Mouse (Mus musculus) testis, adult 2 months (tissue): ENCODE measurements around the gene Ptpra.

ENCODE experiments used
- CTCF ChIP-seq: fragments of 200-500 bp; IDR thresholded peaks from 2 replicates; pipeline ENCODE4 v1.5.1; 2012; ENCODE audit warnings: low read depth, mild to moderate bottlenecking, inconsistent platforms, low read length, moderate library complexity; ENCODE audit not compliant: control insufficient read depth, insufficient read depth, insufficient replicate concordance
- POLR2A ChIP-seq: fragments of 200-500 bp; IDR thresholded peaks from 2 replicates; pipeline ENCODE4 v1.6.1; 2012; ENCODE audit warnings: low read depth, mild to moderate bottlenecking, inconsistent platforms, low read length, moderate library complexity; ENCODE audit not compliant: control insufficient read depth

DNA sequence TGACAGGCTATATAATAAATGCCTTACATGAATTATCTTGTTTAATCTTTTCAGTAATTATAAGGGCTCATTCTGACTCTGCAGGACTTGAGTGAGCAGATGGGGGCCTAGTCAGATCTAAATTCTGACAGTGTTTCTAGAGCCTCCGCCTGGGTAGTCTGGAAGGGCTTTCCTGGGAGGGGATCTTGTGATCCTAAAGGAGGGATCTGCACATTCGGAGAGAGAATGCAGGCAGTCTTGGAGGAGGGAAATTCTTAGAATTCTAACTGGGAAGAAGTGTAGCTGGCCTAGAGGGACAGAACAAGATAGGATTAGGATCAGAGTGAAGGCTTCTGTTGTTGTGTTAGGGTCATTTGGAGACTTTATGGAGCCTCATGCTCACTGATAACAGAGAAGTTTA is 2.2 kb downstream of the Ptpra start:
- TF ChIP-seq CTCF (no peak), POLR2A (no peak)
